Mouse (Mus musculus): ENCODE results near the gene Tsc1.

Gene Tsc1

GRCm38 (mm10) chr2:28640461-28641424 lies at the start of gene Tsc1:
TSS of gene Tsc1 (plus strand) at chr2:28641228.
- DNase-seq (ENCODE audit: low read depth, low spot score) = peak; percentile 95

GRCm38 (mm10) chr2:28591479-28591878 lies 49.5 kb upstream of the Tsc1 start:
- no peak for DNase-seq (ENCODE audit: low read depth, low spot score)

DNA sequence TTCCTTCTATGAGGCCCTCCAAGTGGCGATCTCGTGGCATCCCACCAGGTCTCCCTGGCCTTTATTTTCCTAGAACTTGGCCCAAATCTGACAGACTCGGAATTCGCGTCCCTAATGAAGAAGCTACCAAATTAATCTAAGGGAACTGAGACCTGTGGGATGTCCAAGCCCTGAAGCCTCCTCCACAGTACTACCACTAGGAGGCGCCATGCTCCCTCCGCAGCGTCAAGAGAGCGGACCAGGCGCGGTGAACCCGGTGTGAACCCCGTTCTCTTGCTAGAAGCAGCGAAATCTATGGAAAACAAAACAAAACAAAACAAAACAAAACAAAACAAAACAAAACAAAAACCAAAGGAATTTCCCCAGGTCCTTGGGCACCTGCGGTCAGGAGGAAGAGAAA lies 48.2 kb upstream of the Tsc1 start:
- no peak for DNase-seq (ENCODE audit: low read depth, low spot score)

DNA sequence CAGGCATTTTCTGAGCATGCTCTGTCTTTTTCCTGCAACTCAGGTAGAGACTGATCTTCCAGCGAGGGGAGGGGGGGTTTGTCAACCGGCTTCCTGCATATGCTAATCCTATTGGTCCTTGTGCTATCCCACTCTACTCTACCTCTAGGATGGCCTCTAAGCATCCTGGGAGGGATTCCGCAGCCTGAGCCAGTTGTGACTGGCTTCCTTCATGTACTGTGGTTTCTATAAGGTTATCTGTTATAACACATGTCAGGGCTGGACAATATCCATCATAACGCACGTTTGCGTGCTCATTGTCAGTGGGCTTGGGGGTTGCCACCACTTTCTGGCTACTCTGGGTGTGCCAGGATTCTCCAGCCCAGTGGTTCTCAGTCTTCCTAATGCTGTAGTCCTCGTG lies 45.0 kb upstream of the Tsc1 start:
- no peak for DNase-seq (ENCODE audit: low read depth, low spot score)

DNA sequence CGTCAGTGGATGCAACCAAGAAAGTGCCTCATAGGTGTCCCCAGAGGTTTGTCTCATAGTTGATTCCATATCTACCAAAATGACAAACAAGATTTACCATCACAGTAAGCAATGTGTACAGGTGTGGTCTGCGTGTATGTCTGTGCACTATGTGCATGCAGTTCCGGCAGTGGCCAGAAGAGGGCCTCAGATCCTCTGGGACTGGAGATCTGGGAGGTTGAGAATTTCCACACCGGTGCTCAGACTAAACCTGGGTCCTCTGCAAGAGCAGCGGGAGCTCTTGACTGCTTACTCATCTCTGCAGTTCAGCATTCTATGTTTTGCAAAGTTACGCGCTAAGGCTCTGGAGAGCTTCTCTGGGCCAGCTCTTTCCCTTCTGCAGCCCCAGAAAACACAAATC lies 44.0 kb upstream of the Tsc1 start:
- no peak for DNase-seq (ENCODE audit: low read depth, low spot score)

- DNase-seq (ENCODE audit: low read depth, low spot score) = no peak
Measured at GRCm38 (mm10) chr2:28597733-28598547, 43.1 kb upstream of the Tsc1 start.

GRCm38 (mm10) chr2:28598692-28599568 lies 42.1 kb upstream of the Tsc1 start:
- DNase-seq (ENCODE audit: low read depth, low spot score) = no peak

DNA sequence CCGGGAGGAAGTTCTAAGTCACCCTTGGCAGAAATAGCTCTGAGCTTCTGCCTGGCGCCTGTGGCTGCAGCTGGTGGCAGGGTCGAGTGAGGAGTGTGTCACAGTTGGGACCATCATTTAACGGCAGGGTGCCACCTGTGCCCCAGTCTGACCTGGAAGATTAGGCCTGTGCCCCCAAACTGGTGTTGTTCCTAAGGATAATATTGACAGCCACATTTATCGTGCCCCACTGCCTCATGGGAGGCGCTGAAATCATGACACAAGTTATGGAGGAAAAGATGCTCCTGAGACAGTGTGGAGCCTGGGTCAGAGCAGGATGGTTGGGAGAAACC lies 41.5 kb upstream of the Tsc1 start:
- DNase-seq (ENCODE audit: low read depth, low spot score) = no peak

GRCm38 (mm10) chr2:28601720-28602590 lies 39.1 kb upstream of the Tsc1 start:
- DNase-seq (ENCODE audit: low read depth, low spot score) = no peak

- DNase-seq (ENCODE audit: low read depth, low spot score) = no peak
Measured at GRCm38 (mm10) chr2:28603542-28603941, 37.5 kb upstream of the Tsc1 start.

- no peak for DNase-seq (ENCODE audit: low read depth, low spot score)
Measured at GRCm38 (mm10) chr2:28605789-28606541, 35.1 kb upstream of the Tsc1 start.

DNA sequence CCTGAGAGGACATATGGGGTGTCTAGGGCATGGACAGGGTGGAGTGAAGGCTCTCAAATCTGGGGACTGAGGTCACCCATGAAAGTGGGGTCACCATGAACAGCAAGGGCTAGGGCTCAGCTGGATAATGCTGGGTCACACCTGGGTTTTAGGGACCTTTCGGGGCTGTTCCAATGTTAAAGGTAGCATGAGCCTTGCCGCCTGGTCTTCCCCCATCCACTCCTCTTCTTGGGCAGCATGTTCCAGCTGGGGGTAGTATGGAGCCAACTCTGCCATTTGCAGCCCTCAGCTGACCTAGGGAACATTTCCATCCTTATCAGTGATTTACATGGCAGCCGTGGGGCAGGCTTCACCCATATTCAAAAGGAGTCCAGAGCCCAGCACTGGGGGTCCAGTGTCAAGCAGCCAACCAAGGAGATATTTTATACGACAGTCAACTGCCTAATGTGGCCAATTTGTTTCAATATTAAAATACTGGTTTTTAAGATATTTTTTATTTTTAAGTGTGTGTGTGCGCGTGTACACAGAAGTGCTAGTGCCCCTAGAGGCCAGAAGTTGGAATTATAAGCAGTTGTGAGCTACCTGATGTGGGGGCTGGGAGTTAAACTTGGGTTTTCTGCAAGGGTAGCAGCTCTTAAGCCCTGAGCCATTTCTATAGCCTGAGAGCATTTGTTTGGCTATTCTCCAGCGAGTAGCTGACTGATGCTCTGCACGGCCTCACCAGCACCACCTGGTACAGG lies 34.3 kb upstream of the Tsc1 start:
- DNase-seq (ENCODE audit: low read depth, low spot score) = no peak

DNA sequence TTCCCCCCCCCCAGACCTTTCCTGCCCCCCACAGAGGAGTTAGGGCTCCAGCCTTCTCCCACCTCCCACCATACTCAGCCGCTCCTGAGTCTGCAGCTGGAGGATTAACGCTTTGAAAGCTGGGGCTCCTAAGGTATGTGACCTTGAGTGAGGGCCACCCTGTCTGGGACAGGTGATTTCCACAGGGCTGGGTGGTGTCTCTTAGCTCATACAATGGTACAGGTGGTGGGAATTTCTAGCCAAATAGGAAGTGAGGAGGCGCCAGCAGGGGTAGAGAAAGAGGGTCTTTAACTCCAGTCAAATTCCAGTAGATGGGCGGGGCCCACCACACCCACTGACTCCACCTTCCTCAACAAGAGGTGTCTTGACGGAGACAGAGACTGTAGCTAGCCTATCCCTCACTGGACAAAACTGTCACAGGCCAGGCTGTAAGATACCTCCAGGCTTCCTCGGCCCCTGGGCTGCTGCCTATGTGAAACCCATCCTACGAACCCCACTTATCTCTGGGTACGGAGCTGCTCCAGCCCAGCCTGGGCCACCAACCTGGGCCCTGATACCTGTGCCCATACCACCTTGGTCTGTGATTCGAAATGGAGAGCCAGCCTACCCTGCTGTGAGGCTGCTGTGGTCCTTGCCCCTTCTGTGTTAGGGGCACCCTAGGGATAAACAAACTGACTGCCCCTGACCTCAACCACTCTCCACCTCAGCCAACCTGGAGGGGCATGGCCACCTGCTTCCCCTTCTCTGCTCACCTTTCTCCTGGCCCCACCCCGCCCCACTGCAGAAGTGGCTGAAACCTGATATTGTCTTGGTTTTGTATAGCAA lies 33.5 kb upstream of the Tsc1 start:
- no peak for DNase-seq (ENCODE audit: low read depth, low spot score)

DNA sequence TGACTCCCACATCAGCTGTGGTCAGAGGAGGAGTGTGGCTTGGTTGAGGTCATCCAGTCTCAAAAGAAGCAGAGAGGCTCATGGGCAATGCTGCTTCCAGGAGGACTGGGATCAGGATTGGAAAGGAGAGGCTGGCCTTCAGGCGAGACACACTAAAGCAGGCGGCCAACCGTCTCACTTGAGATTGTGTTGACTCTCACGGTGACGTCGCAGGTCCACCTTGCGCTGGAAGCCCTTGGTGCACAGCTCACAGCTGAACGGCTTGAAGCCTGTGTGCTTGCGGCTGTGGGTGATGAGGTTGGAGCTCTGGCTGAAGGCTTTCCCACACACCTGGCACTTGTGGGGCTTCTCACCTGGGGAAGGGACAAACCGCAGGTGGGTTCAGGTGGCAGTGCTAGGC lies 31.2 kb upstream of the Tsc1 start:
- DNase-seq (ENCODE audit: low read depth, low spot score) = no peak

DNA sequence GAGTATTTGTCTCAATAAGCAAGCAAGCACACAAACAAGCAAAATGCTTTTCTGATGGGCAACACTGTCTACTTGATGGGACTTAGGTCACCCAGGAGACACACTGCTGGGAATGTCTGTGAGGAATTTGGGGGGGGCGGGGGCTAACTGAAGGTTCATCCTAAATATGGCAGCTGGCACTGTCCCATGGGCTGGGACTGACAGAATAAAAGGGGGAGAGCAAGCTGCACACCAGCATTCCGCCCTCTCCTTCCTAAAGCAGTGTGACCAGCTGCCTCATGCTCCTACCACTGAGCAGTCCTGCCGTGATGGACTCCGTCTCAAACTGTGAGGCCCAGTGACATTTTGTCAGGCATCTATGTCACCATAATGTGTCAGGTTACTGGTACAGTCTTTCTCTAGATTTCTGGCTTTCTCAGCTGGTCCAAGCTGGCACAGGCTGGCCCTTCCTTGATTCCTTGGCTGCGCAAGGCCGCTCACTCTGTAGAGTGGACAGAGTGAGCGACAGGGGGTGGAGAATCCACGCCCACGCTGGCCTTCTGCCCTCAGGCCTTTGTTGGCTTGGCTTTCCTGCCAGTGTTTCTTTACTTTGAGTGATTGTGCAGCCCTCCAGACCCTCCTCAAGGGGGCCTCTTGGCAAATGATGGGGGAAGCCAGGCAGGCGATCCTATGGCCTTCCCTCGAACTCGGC lies 30.2 kb upstream of the Tsc1 start:
- DNase-seq (ENCODE audit: low read depth, low spot score) = no peak

DNA sequence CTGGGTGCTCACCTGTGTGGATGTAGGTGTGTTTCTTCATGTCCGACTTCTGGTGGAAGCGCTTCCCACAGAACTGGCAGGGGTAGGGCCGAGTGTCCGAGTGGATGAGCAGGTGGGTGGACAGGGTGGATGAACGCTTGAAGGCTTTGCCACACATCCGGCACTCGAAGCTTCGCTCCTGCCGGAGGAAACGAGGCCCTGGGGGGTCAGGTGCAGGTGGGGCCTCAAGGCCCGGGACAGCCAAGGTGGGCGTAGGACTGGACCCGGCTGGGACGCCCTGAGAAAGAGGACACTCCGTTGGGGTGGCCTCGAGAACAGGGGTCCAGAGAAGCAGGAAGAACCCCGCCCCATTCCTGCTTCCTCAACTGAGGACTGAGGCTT lies 29.6 kb upstream of the Tsc1 start:
- no peak for DNase-seq (ENCODE audit: low read depth, low spot score)

- no peak for DNase-seq (ENCODE audit: low read depth, low spot score)
Measured at GRCm38 (mm10) chr2:28612436-28613063, 28.5 kb upstream of the Tsc1 start.
